Comparison of ENCODE assay signal across 15 mouse cellular contexts in genomic region chr3:73055399-73056043, GRCm38 (mm10). TPM values are rescaled to one million over a fixed set of nuclear protein-coding genes. Genes with fewer than 3 reads are reported as not detected.
DNase-seq lines count a peak whose midpoint lies in the region; ATAC-seq and TF ChIP-seq lines count a peak whose summit lies in the region.
"Had no signal": no experiment of that assay in that cellular context is flagged by ENCODE, and none has a peak within 500 bp of the region (broad histone marks: within the 10 kb centered on the region; RNA-seq: fewer than 3 reads in every experiment).

No protein-coding gene starts in this region.

- no peak overlapping the region for H3K4me2 ChIP-seq in lung, embryonic 14.5 days
- peak overlapping the region; percentile 66 for H3K4me2 ChIP-seq in hindbrain, embryonic 16.5 days (ENCODE audit: low read length)
- peak overlapping the region; percentile 71 for H3K4me2 ChIP-seq in neural tube, embryonic 15.5 days

- intact Hi-C loops in heart, postnatal 25 days (cut with DNase I), result no loop called here

- no peak overlapping the region for H3K9ac ChIP-seq in lung, embryonic 14.5 days
- peak overlapping the region; percentile 62 for H3K9ac ChIP-seq in hindbrain, embryonic 16.5 days (ENCODE audit: low read depth, low read length)
- peak overlapping the region; percentile 61 for H3K9ac ChIP-seq in neural tube, embryonic 15.5 days (replicated peaks)
- H3K9ac ChIP-seq: heart, embryonic 15.5 days; stomach, embryonic 15.5 days had no signal

- peak; percentile 7 for DNase-seq in cerebellum, adult 9-11 months
- DNase-seq in cerebellum, postnatal 36 days, result no peak
- DNase-seq in lung, embryonic 14.5 days, result peak; percentile 2
- DNase-seq in lung, postnatal 4 days, result no peak
- DNase-seq in lung, postnatal 10 days, result no peak
- DNase-seq in heart, postnatal 25 days (ENCODE audit: low spot score), result no peak
- DNase-seq: adrenal gland, adult 2 months; kidney, adult 8-10 months had no signal

- no peak overlapping the region for H3K27ac ChIP-seq in lung, embryonic 14.5 days (ENCODE audit: low read depth)
- peak overlapping the region; percentile 69 for H3K27ac ChIP-seq in hindbrain, embryonic 16.5 days (ENCODE audit: low read depth, low read length)
- peak overlapping the region; percentile 67 for H3K27ac ChIP-seq in neural tube, embryonic 15.5 days (replicated peaks)
- H3K27ac ChIP-seq: heart, embryonic 15.5 days; stomach, embryonic 15.5 days had no signal

- H3K27me3 ChIP-seq in lung, embryonic 14.5 days (ENCODE audit: insufficient read depth, low read length), result peaks cover 44% of the 10 kb centered on the region
- H3K27me3 ChIP-seq in hindbrain, embryonic 16.5 days (replicated peaks; ENCODE audit: control insufficient read depth, insufficient read depth, low read length), result no peaks in the 10 kb centered on the region
- no peaks in the 10 kb centered on the region for H3K27me3 ChIP-seq in neural tube, embryonic 15.5 days (replicated peaks)

- no peaks in the 10 kb centered on the region for H3K36me3 ChIP-seq in lung, embryonic 14.5 days (ENCODE audit: insufficient read depth)
- H3K36me3 ChIP-seq in hindbrain, embryonic 16.5 days (ENCODE audit: control insufficient read depth, insufficient read depth, low read length), result peaks cover 1% of the 10 kb centered on the region; the same call in 1 of the 2 replicates
- peaks cover 1% of the 10 kb centered on the region; the same call in 1 of the 2 replicates for H3K36me3 ChIP-seq in neural tube, embryonic 15.5 days
- H3K36me3 ChIP-seq: heart, embryonic 15.5 days; stomach, embryonic 15.5 days had no signal

- H3K4me1 ChIP-seq in lung, embryonic 14.5 days (ENCODE audit: insufficient read depth), result no peaks in the 10 kb centered on the region
- H3K4me1 ChIP-seq in hindbrain, embryonic 16.5 days (ENCODE audit: control insufficient read depth, insufficient read depth, low read depth, low read length), result no peaks in the 10 kb centered on the region; the same call in 1 of the 2 replicates
- peaks cover 20% of the 10 kb centered on the region for H3K4me1 ChIP-seq in neural tube, embryonic 15.5 days

- no peak for TF ChIP-seq CTCF in lung, embryonic 14.5 days (IDR thresholded peaks at IDR 0.05; ENCODE audit: low read depth)

- no peak overlapping the region for H3K4me3 ChIP-seq in lung, embryonic 14.5 days (ENCODE audit: low read depth, low read length)
- H3K4me3 ChIP-seq in hindbrain, embryonic 16.5 days (ENCODE audit: low read length), result peak overlapping the region; percentile 76
- H3K4me3 ChIP-seq in neural tube, embryonic 15.5 days (replicated peaks), result peak overlapping the region; percentile 59

- no peaks in the 10 kb centered on the region for H3K9me3 ChIP-seq in lung, embryonic 14.5 days (ENCODE audit: low read depth, low read length)
- H3K9me3 ChIP-seq in hindbrain, embryonic 16.5 days (ENCODE audit: control insufficient read depth, low read length), result no peaks in the 10 kb centered on the region
- no peaks in the 10 kb centered on the region for H3K9me3 ChIP-seq in neural tube, embryonic 15.5 days (replicated peaks)
- H3K9me3 ChIP-seq: heart, embryonic 15.5 days; stomach, embryonic 15.5 days had no signal

- 41% methylated on average over 7 of the region's 7 CpGs for WGBS in lung, embryonic 14.5 days
- WGBS in hindbrain, embryonic 16.5 days, result 33% methylated on average over 7 of the region's 7 CpGs
- WGBS in neural tube, embryonic 15.5 days, result 33% methylated on average over 7 of the region's 7 CpGs

- no peak for ATAC-seq in lung, embryonic 14.5 days (ENCODE audit: insufficient read depth)
- no peak for ATAC-seq in hindbrain, embryonic 16.5 days
- ATAC-seq in neural tube, embryonic 15.5 days (ENCODE audit: low FRiP score), result no peak

RNA-seq across cellular contexts. Expression of gene Slitrk3, which starts 2.1 kb away (rescaled TPM):
- 0.04 and 0.09 TPM in 2 replicates for polyA plus RNA-seq in lung, embryonic 14.5 days (2014; fragmentation: Nextera tagmentation; extraction: Ambion mirVana)
- 27.2 and 27.4 TPM in 2 replicates for polyA plus RNA-seq in hindbrain, embryonic 16.5 days (2015; fragmentation: Nextera tagmentation; extraction: Ambion mirVana)
- 25.6 and 28.1 TPM in 2 replicates for polyA plus RNA-seq in neural tube, embryonic 15.5 days (2015; fragmentation: Nextera tagmentation; extraction: Ambion mirVana)
- not detected for total RNA-seq in heart, postnatal 25 days (2021)
- total RNA-seq: adrenal gland, adult 2 months; common myeloid progenitor, adult 5-6 weeks; gastrocnemius, adult 18-20 months; megakaryocyte progenitor cell, adult 5-6 weeks had no signal
- polyA plus RNA-seq: adrenal gland, adult 2 months had no signal

Comparison
In these comparisons a context has a peak if more than half of its experiments do, and no peak if none do; other contexts are left out.
1. DNase-seq: peak in cerebellum, adult 9-11 months (single experiment) and lung, embryonic 14.5 days (single experiment); none in cerebellum, postnatal 36 days (0 of 2), lung, postnatal 4 days (0 of 2), lung, postnatal 10 days (single experiment) and heart, postnatal 25 days (single experiment).
2. RNA of gene Slitrk3, which starts 2.1 kb away (polyA plus RNA-seq): 25.6 to 28.1 TPM in neural tube, embryonic 15.5 days and 27.2 to 27.4 TPM in hindbrain, embryonic 16.5 days; 0.04 to 0.09 TPM in lung, embryonic 14.5 days; every median in the first group is over 10 times any median in the second.